Mouse (Mus musculus): ENCODE measurements at regions not wholly inside any gene's neighbourhood (a gene's known extent, or its start where the extent isn't known, plus 50 kb on each side); places are given as distances from the start of the nearest gene placed in this dataset.

- H3K27me3 ChIP-seq (ENCODE audit: insufficient read depth, low read length): no peaks in the 10 kb centered on the region
- H3K36me3 ChIP-seq (ENCODE audit: insufficient read depth, low read length): no peaks in the 10 kb centered on the region
- 54% methylated on average over 17 of the region's 17 CpGs for WGBS
- peak overlapping the region; percentile 42 for H3K4me2 ChIP-seq (replicated peaks; ENCODE audit: low read depth, low read length)
- ATAC-seq (ENCODE audit: low FRiP score, low TSS enrichment): peak; percentile 88
- H3K4me1 ChIP-seq (ENCODE audit: insufficient read depth, low read length): no peaks in the 10 kb centered on the region
- H3K9ac ChIP-seq (replicated peaks; ENCODE audit: low read length): peak overlapping the region; percentile 31; the same call in 1 of the 2 replicates
- peak overlapping the region; percentile 81 for H3K27ac ChIP-seq (ENCODE audit: low read length)
- peak overlapping the region; percentile 28 for H3K4me3 ChIP-seq (ENCODE audit: low read length)
- H3K9me3 ChIP-seq (ENCODE audit: low read length): no peaks in the 10 kb centered on the region
Observed at GRCm38 (mm10) chr3:143742786-143743571, 462.0 kb downstream of the Lmo4 start.

- Histone ChIP-seq H3K36me3 (ENCODE audit: insufficient read depth, low read length) (no peaks in the 10 kb centered on the region), H3K9ac (replicated peaks; ENCODE audit: low read length) (no peak overlapping the region), H3K4me3 (ENCODE audit: low read length) (no peak overlapping the region), H3K4me1 (ENCODE audit: insufficient read depth, low read length) (no peaks in the 10 kb centered on the region), H3K4me2 (replicated peaks; ENCODE audit: low read depth, low read length) (no peak overlapping the region), H3K9me3 (ENCODE audit: low read length) (no peaks in the 10 kb centered on the region), H3K27me3 (ENCODE audit: insufficient read depth, low read length) (no peaks in the 10 kb centered on the region), H3K27ac (ENCODE audit: low read length) (no peak overlapping the region)
- no peak for ATAC-seq (ENCODE audit: low FRiP score, low TSS enrichment)
- 71% methylated on average over 3 of the region's 3 CpGs for WGBS
Observed at GRCm38 (mm10) chr3:143738676-143739075, 466.3 kb downstream of the Lmo4 start.

- 60% methylated on average over 6 of the region's 6 CpGs for WGBS
- H3K9ac ChIP-seq (replicated peaks; ENCODE audit: low read length): no peak overlapping the region
- H3K36me3 ChIP-seq (ENCODE audit: insufficient read depth, low read length): no peaks in the 10 kb centered on the region
- H3K27ac ChIP-seq (ENCODE audit: low read length): no peak overlapping the region
- H3K4me3 ChIP-seq (ENCODE audit: low read length): no peak overlapping the region
- ATAC-seq (ENCODE audit: low FRiP score, low TSS enrichment): no peak
- no peak overlapping the region for H3K4me2 ChIP-seq (replicated peaks; ENCODE audit: low read depth, low read length)
- H3K4me1 ChIP-seq (ENCODE audit: insufficient read depth, low read length): no peaks in the 10 kb centered on the region
- H3K27me3 ChIP-seq (ENCODE audit: insufficient read depth, low read length): no peaks in the 10 kb centered on the region
- H3K9me3 ChIP-seq (ENCODE audit: low read length): no peaks in the 10 kb centered on the region
Observed at GRCm38 (mm10) chr3:143737844-143738243, 467.2 kb downstream of the Lmo4 start.

GRCm38 (mm10) chr3:143736651-143737398, 468.2 kb downstream of the Lmo4 start:
- WGBS: 69% methylated on average over 6 of the region's 6 CpGs
- Histone ChIP-seq H3K4me2 (replicated peaks; ENCODE audit: low read depth, low read length) (no peak overlapping the region), H3K9ac (replicated peaks; ENCODE audit: low read length) (no peak overlapping the region), H3K4me1 (ENCODE audit: insufficient read depth, low read length) (no peaks in the 10 kb centered on the region), H3K9me3 (ENCODE audit: low read length) (no peaks in the 10 kb centered on the region), H3K27me3 (ENCODE audit: insufficient read depth, low read length) (no peaks in the 10 kb centered on the region), H3K4me3 (ENCODE audit: low read length) (no peak overlapping the region), H3K36me3 (ENCODE audit: insufficient read depth, low read length) (no peaks in the 10 kb centered on the region), H3K27ac (ENCODE audit: low read length) (no peak overlapping the region)
- ATAC-seq (ENCODE audit: low FRiP score, low TSS enrichment): no peak

- Histone ChIP-seq H3K9ac (replicated peaks; ENCODE audit: low read length) (no peak overlapping the region), H3K36me3 (ENCODE audit: insufficient read depth, low read length) (no peaks in the 10 kb centered on the region), H3K27ac (ENCODE audit: low read length) (no peak overlapping the region), H3K9me3 (ENCODE audit: low read length) (no peaks in the 10 kb centered on the region), H3K4me3 (ENCODE audit: low read length) (no peak overlapping the region), H3K27me3 (ENCODE audit: insufficient read depth, low read length) (no peaks in the 10 kb centered on the region), H3K4me2 (replicated peaks; ENCODE audit: low read depth, low read length) (no peak overlapping the region), H3K4me1 (ENCODE audit: insufficient read depth, low read length) (no peaks in the 10 kb centered on the region)
- no peak for ATAC-seq (ENCODE audit: low FRiP score, low TSS enrichment)
- WGBS: 80% methylated on average over 2 of the region's 2 CpGs
Observed at GRCm38 (mm10) chr3:143734791-143735190, 470.2 kb downstream of the Lmo4 start.

- Histone ChIP-seq H3K4me1 (ENCODE audit: insufficient read depth, low read length) (no peaks in the 10 kb centered on the region), H3K9ac (replicated peaks; ENCODE audit: low read length) (no peak overlapping the region), H3K27ac (ENCODE audit: low read length) (0 out of 2 replicates have a peak overlapping the region, but pooled peaks have one; percentile 14), H3K4me2 (replicated peaks; ENCODE audit: low read depth, low read length) (no peak overlapping the region), H3K27me3 (ENCODE audit: insufficient read depth, low read length) (no peaks in the 10 kb centered on the region), H3K4me3 (ENCODE audit: low read length) (no peak overlapping the region), H3K9me3 (ENCODE audit: low read length) (no peaks in the 10 kb centered on the region), H3K36me3 (ENCODE audit: insufficient read depth, low read length) (no peaks in the 10 kb centered on the region)
- no peak for ATAC-seq (ENCODE audit: low FRiP score, low TSS enrichment)
- 65% methylated on average over 8 of the region's 8 CpGs for WGBS
Observed at GRCm38 (mm10) chr3:143732966-143733725, 471.9 kb downstream of the Lmo4 start.

GRCm38 (mm10) chr3:143729473-143730076, 475.4 kb downstream of the Lmo4 start:
- no peaks in the 10 kb centered on the region for H3K4me1 ChIP-seq (ENCODE audit: insufficient read depth, low read length)
- no peaks in the 10 kb centered on the region for H3K36me3 ChIP-seq (ENCODE audit: insufficient read depth, low read length)
- H3K9me3 ChIP-seq (ENCODE audit: low read length): no peaks in the 10 kb centered on the region
- H3K4me3 ChIP-seq (ENCODE audit: low read length): no peak overlapping the region
- no peaks in the 10 kb centered on the region for H3K27me3 ChIP-seq (ENCODE audit: insufficient read depth, low read length)
- ATAC-seq (ENCODE audit: low FRiP score, low TSS enrichment): no peak
- H3K9ac ChIP-seq (replicated peaks; ENCODE audit: low read length): no peak overlapping the region
- 78% methylated on average over 8 of the region's 8 CpGs for WGBS
- no peak overlapping the region for H3K4me2 ChIP-seq (replicated peaks; ENCODE audit: low read depth, low read length)
- H3K27ac ChIP-seq (ENCODE audit: low read length): no peak overlapping the region

GRCm38 (mm10) chr3:143722571-143722970, 482.4 kb downstream of the Lmo4 start:
- Histone ChIP-seq H3K36me3 (ENCODE audit: insufficient read depth, low read length) (no peaks in the 10 kb centered on the region), H3K9ac (replicated peaks; ENCODE audit: low read length) (no peak overlapping the region), H3K27ac (ENCODE audit: low read length) (no peak overlapping the region), H3K4me3 (ENCODE audit: low read length) (no peak overlapping the region), H3K9me3 (ENCODE audit: low read length) (no peaks in the 10 kb centered on the region), H3K4me1 (ENCODE audit: insufficient read depth, low read length) (no peaks in the 10 kb centered on the region), H3K27me3 (ENCODE audit: insufficient read depth, low read length) (no peaks in the 10 kb centered on the region), H3K4me2 (replicated peaks; ENCODE audit: low read depth, low read length) (no peak overlapping the region)
- ATAC-seq (ENCODE audit: low FRiP score, low TSS enrichment): no peak
- 77% methylated on average over 2 of the region's 2 CpGs for WGBS

- H3K9me3 ChIP-seq (ENCODE audit: low read length): no peaks in the 10 kb centered on the region
- H3K4me2 ChIP-seq (replicated peaks; ENCODE audit: low read depth, low read length): no peak overlapping the region
- no peaks in the 10 kb centered on the region for H3K27me3 ChIP-seq (ENCODE audit: insufficient read depth, low read length)
- ATAC-seq (ENCODE audit: low FRiP score, low TSS enrichment): no peak
- WGBS: 77% methylated on average over 3 of the region's 3 CpGs
- no peaks in the 10 kb centered on the region for H3K36me3 ChIP-seq (ENCODE audit: insufficient read depth, low read length)
- H3K27ac ChIP-seq (ENCODE audit: low read length): no peak overlapping the region
- no peak overlapping the region for H3K4me3 ChIP-seq (ENCODE audit: low read length)
- H3K9ac ChIP-seq (replicated peaks; ENCODE audit: low read length): no peak overlapping the region
- H3K4me1 ChIP-seq (ENCODE audit: insufficient read depth, low read length): no peaks in the 10 kb centered on the region
Observed at GRCm38 (mm10) chr3:143722082-143722481, 482.9 kb downstream of the Lmo4 start.
